Mouse (Mus musculus): ENCODE results near the gene Prkar2b.

The Prkar2b gene

GRCm38 (mm10) chr12:31969111-31969510, 92.0 kb downstream of the Prkar2b start:
- DNase-seq (ENCODE audit: low spot score in 2 of 2): no peak

DNA sequence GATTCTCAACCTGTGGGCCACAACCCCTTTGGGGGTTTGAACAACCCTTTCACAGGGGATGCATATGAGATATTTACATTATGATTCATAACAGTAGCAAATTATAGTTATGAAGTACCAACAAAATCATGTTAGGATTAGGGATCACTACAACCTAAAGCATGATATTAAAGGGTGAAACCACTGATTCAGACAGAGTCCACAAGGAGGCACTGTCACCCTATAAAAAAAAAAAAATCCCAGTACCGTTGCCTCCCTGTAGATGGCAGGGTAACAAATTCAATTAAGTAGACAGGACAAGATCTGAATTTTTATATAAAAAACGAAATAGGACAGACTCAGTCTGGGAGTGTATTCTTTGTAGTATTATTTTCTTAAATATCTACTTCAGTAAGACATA, 93.6 kb downstream of the Prkar2b start:
- DNase-seq (ENCODE audit: low spot score in 2 of 2): no peak

GRCm38 (mm10) chr12:31966405-31966804, 94.7 kb downstream of the Prkar2b start:
- DNase-seq (ENCODE audit: low spot score in 2 of 2): no peak

GRCm38 (mm10) chr12:31965517-31966212, 95.4 kb downstream of the Prkar2b start:
- no peak for DNase-seq (ENCODE audit: low spot score in 2 of 2)

- no peak for DNase-seq (ENCODE audit: low spot score in 2 of 2)
These were observed 97.0 kb downstream of the Prkar2b start for GRCm38 (mm10) chr12:31964074-31964473.

DNA sequence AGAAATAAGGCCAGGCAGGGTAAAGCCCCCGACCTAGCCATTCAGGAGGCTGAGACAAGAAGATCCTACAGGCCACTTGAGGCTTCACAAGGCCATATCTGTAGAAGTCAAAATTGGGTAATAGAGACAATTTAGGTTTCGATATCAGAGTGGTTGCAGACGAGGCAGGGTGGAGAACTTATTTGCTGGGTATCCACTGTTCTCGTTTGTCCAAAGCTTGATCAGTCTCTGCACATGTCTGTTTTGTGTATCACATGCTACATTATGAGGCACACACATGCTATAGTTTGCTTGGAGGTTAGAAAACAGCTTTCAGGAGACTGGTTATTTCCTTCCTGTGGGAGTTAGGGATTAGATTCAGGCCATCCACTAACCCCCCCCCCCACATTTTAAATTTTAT, 105.3 kb downstream of the Prkar2b start:
- no peak for DNase-seq (ENCODE audit: low spot score in 2 of 2)

- DNase-seq (ENCODE audit: low spot score in 2 of 2): no peak
These were observed 110.5 kb downstream of the Prkar2b start for GRCm38 (mm10) chr12:31950659-31951031.

DNA sequence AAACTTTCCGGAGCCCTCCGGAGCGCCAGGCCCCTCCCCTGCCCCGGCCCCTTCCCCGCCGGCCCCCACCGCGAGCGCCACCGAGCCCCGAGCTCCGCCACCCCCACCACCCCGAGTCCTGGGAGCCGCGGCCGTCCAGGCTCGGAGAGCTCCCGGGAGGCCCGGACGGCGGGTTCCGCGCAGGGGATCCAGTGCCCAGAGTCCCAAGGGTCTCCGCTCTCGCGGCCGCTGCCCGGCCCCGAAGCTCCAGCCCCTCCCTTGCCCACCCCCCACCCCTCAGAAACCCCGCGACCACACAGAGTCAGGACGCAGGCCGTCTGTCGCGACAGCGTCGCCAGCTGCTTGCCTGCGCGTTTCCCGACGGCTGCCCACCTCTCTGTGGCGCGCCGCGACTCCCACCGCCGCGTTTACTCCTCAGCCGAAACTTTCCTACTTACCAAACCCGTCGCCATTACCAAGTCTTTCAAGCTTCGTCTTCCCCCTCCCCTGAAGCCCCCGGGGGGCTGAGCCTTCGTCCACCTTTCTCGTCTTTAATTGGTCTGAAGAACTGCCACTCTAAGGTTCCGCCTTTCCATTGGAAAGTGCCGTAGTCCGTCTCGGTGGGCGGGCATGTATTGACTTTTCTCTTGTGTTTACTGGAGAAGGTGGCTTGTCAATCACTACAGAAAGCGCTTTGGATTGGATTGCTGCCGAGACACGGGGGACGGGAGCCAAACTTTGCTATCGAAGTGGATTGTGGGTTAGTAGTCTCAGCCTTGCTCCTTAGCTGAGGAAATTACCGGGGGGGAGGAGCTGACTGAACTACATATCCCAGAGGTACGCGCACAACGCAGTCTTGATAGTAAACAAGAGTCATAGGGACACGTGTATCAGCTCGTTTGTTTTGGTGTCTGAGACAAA, 111.1 kb downstream of the Prkar2b start, which contains the start of gene Hbp1:
TSS of gene Hbp1 (minus strand) at position 777 of the 900 bp plus-strand sequence.
- DNase-seq (ENCODE audit: low spot score in 2 of 2): peak; percentile 99 to 100

- DNase-seq (ENCODE audit: low spot score in 2 of 2): peak; percentile 86 to 89
These were observed 111.8 kb downstream of the Prkar2b start for GRCm38 (mm10) chr12:31949193-31949741.

DNA sequence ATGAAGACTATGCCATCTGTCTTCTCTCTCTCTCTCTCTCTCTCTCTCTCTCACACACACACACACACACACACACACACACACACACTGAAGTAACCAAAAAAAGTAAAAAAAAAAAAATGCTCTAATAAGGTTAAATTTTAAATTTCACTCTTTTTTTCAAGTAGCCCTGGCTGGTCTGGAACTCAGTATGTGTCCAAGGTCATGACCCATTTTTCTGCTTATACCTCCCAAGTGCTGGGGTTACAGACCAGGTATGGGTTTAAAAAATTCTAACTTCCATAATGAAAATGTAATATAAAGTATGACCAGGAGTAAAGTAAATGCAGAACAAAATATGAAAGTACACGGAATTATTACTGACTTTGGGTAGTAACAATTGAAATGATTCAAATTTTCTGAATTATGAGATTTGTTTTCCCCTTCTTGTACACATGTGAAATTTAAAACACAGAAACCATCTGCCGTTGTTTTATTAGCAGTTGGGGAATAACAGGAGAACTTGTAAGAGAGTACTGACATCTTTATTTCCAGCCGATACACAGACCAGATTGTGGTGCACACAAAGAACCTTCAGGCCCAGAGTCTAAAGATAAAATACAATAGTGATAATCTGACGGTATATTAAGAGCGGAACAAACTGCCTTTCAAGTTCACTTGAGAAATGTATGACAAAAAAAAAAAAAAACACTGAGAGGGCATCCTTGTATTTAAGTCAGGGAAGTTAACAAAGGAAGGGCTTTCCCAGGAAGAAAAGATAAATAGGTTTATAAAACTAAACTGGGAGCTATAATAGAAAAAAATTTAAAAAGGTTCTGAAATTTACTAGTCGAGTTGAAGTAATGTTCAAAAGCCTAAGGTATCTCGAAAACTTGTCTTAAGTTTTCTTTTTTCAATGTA, 112.7 kb downstream of the Prkar2b start:
- no peak for DNase-seq (ENCODE audit: low spot score in 2 of 2)

- DNase-seq (ENCODE audit: low spot score in 2 of 2): no peak
These were observed 113.6 kb downstream of the Prkar2b start for GRCm38 (mm10) chr12:31947476-31947875.

DNA sequence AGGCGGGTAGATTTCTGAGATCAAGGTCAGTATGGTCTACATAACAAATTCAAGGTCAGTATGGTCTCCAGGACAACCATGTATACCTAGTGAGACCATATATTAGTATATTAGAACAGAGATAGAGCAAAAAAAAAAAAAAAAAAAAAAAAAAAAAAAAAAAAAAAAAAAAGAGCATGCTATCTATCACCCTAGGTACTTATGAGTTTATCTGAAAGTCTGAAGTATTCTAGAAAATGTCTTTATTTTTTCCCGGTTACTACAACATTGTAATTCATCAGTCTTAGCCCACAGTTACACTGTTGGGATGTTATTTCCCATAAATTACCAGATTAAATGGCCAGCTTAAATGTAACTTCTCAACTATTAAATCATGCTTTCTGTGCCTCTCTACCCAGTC, 116.7 kb downstream of the Prkar2b start:
- no peak for DNase-seq (ENCODE audit: low spot score in 2 of 2)

DNA sequence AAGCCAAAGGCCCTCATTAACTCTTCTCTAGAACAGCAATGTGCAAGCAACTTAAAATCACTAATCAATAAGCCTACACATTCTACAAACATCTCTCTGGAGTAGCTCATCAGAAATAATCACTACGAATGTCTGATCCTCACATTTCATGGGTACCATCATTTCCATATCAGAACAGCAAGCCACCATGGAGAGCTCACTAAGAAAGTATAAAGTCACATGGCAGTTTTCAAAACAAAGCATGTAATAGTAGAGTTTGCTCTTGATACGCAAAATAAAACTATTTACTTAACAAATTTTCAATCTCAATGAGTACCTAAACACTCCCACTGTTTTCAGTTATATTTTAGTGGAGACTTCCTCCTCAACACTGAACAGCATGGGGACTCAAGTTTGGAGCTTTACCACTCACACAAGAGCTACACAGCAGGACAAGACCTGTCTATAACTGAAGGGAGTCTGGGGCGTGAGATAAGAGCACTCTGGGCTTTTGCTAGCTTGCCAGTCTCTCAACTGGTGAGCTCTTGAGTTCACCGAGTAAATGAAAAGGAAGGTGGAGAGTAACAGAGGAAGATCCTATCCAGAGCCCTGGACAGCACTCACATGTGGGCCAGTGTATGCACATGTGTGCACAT, 118.0 kb downstream of the Prkar2b start:
- no peak for DNase-seq (ENCODE audit: low spot score in 2 of 2)

GRCm38 (mm10) chr12:31939026-31939425, 122.1 kb downstream of the Prkar2b start:
- DNase-seq (ENCODE audit: low spot score in 2 of 2): no peak

DNA sequence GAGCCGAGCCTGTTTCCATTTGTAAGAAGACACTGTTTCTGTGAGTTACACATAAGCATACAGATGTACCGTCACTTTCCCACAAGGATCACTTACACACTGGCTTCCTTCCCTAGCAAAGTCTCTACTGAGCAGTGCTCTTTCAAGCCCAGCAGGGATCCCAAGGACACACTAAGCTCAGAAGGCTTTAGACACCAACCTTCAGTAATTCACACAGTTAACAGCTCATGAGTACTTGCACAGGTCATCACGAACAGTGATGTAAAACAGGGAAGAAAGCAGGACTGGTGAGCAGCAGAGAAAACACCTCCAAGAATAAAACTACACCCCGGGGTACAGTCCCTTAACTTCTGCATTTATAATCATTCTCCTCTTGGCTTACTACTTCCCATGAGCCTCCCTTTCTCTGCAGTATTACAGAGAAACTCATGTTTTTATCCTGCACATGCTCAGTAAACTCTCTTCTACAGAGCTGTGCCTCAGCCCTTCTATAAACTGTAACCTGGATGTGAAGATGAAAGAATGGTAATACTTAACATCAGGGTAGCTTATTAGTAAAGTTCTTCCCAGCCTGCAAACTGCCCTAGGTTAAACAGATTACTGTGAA, 122.6 kb downstream of the Prkar2b start:
- DNase-seq (ENCODE audit: low spot score in 2 of 2): no peak

GRCm38 (mm10) chr12:31937613-31938012, 123.5 kb downstream of the Prkar2b start:
- no peak for DNase-seq (ENCODE audit: low spot score in 2 of 2)

GRCm38 (mm10) chr12:31936657-31937300, 124.3 kb downstream of the Prkar2b start:
- DNase-seq (ENCODE audit: low spot score in 2 of 2): no peak

DNA sequence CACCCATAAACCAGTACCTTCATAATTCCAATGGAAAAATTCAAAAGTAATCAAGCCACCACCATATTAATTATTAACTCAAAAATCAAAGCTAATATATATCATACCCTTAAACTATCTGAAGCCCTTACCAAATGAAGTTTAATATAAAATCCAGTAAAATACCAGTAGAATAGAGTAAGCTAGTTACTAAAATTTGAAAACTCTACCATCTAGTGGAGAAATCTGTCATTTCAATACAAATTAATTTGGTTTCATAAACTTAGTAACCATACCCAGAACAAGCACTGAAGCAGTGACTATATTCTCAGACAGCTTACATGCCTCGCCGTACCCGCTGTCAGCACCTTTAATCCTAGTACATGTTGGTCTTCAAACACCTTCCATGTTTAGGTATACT, 129.3 kb downstream of the Prkar2b start:
- DNase-seq (ENCODE audit: low spot score in 2 of 2): no peak

- no peak for DNase-seq (ENCODE audit: low spot score in 2 of 2)
These were observed 132.6 kb downstream of the Prkar2b start for GRCm38 (mm10) chr12:31928498-31928897.

DNA sequence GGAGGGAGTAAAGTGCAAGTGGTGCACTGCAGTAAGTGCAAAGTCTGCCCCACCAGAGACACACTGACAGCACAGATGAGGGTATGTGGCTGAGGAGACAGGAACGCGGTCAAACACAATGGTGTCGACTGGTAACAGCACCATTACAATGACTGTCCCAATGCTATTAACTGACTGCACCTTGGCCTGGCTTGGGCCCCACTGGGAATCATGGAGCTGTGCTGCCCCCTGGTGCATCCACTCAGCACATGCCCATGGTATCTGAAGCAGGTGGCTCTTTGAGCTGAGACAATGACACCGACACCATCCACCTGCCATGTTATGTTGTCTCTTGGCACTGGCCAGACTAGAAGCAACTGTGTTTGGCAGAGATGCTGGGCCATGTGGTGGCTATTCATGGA, 134.4 kb downstream of the Prkar2b start:
- peak; percentile 35 to 67 for DNase-seq (ENCODE audit: low spot score in 2 of 2)
